Mouse (Mus musculus) fibroblast of lung, adult 2 months (primary cell): ENCODE results near the gene Plgrkt.
"Not testable (repeated sequence)": the region's sequence is repeated elsewhere in the genome, so short reads cannot be mapped to it uniquely, and the experiment has no call there.

ENCODE experiments used
- DNase-seq: peaks from one replicate; pipeline ENCODE4 v3.0.0-alpha.2; 2011; ENCODE audit warnings: low read depth

Gene Plgrkt

DNA sequence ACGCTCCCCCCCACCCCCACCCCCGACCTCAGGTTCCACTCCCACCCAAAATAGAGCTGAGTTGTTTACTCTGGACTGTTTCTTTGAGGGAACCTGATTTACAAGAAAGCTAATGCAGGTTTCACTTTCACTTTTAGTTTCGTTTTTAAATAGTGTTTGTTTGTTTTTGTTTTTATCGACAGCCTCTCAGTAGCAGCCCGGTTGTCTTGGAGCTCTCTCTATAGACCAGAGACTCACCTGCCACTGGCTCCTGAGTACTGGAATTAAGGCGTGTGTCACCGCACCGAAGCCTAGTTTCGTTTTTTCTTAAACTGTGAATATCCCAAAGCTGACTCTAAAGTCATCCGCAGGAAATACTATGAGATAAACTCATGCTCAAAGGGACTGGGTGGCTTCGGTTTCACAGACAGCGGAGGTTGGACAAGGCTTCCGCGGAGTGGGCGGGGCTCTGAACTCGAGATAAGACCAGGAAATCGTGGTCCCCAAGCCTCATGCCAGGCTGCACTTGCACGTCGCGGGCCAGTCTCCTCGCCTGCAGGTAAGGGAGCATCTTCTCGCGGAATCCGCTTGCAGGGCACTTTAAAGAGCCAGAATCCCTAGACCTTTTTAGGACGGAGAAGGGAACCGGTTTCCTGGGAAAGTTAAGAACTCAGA, at the start of gene Plgrkt, which contains the start of gene Cd274:
Gene Plgrkt, minus strand, starts transcription at position 422 of the 654 bp plus-strand sequence.
Gene Cd274, plus strand, starts transcription at position 487 of the 654 bp plus-strand sequence.
- DNase-seq, result no peak

DNA sequence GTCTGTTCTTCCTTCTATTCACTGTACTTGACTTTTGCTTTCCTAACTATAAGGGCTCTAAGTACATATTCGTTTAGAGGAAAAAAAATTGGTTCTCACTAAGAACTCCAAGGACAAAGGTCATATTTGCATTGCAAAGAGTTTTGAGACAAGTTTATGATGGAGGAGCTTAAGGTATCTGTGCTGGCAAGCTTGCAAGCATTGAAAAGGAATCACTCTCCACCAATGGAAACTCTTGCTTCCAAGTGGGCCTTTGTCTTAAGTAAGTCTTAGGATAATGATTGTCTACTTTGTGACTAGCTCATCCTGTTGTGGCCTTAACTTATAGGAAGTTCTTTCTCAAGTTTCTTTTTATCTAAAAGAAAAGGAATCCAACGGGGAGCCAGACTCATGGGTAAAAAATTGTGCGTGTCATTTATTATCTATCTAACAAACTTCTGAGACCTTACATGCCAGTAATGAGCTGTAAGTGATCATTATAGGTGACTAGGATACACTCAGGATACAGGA, 49.3 kb upstream of the Plgrkt start:
- DNase-seq, result no peak

DNA sequence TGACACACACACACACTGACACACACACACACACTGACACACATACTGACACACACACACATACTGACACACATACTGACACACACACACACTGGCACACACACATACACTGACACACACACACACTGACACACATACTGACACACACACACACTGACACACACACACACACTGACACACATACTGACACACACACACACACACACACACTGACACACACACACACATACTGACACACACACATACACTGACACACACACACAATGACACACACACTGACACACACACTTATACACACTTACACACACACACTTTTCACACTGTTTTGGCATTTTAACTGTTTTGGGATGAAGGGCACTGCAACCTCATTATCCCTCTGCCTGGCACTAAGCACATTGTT, 47.7 kb upstream of the Plgrkt start:
- DNase-seq, result not testable (repeated sequence)

DNA sequence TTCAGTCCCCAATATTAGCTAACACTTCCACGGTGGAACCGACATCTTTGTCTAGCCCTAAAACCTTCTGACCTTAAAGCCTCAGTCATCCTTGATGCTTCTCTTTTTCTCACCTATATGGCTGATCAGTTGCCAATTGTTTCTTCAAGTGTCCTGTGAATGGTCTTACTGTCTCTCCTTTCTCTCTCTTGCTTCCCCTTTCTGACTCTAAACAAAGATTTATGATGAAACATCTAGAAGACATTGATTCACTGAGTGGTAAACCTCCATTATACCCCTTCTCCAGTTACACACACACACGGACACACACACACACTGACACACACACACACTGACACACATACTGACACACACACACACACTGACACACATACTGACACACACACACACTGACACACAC, 47.3 kb upstream of the Plgrkt start:
- DNase-seq, result no peak

DNA sequence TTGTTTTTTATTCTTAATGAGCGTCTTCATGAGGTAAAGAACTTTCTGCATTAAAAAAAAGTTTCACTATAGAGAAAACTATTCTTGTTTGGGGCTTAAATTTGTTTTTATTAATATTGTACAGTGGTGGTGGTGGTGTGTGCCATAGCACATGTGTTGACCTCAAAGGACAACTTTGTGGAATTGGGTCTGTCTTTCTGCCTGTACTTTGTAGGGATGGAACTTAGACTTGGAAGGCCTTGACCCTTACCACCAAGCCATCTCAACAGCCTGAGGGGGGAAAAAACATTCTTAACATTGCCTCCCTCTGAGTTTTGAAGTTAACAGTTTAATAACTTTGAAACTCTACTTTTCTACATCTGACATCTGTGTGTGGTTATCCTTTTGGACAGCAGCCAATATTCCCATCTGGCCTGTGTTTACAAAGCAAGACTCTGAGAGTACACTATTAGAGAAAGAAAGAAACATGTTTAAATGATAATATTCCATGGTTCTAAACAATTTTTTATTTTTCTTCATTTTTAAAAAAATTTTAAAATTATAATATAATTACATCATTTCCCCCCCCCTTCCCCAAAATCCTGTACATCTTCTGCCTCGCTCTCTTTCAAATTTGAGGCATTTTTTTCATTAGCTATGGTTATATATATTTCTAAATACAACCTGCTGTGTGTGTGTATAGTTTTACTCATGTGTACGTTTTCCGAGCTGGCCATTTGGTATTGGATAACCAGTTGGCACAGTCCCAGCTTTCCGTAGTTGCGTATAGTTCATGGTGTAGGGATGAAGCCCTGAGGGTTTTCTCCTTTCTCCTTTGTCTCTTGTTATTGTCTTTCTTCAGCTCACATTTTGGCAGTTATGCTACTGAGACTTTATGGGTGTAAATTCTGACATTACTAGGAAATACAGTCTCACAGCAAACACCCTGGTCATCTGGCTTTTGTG, 45.6 kb upstream of the Plgrkt start:
- DNase-seq, result peak; percentile 39

DNA sequence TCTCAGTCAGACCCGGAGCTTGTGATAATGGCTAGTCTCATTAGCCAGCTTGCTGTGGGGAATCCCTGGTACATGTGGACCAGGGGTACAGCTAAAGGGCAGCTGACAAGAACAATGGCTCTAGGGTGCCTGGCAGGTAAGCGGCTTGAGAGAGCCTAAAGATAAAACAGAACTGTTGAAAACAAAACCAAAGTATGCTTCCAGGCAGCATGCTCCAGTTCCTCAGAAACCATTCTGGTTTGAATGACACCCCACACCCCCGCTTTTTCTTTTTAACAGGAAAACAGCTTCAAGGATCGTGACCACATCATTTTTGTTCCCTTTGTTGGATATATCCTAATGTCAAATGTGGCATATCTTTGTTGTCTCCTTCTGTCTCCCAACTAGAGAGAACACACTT, 43.4 kb upstream of the Plgrkt start, which contains the start of gene Pdcd1lg2:
Gene Pdcd1lg2, plus strand, starts transcription at position 301 of the 400 bp plus-strand sequence.
- DNase-seq, result no peak

DNA sequence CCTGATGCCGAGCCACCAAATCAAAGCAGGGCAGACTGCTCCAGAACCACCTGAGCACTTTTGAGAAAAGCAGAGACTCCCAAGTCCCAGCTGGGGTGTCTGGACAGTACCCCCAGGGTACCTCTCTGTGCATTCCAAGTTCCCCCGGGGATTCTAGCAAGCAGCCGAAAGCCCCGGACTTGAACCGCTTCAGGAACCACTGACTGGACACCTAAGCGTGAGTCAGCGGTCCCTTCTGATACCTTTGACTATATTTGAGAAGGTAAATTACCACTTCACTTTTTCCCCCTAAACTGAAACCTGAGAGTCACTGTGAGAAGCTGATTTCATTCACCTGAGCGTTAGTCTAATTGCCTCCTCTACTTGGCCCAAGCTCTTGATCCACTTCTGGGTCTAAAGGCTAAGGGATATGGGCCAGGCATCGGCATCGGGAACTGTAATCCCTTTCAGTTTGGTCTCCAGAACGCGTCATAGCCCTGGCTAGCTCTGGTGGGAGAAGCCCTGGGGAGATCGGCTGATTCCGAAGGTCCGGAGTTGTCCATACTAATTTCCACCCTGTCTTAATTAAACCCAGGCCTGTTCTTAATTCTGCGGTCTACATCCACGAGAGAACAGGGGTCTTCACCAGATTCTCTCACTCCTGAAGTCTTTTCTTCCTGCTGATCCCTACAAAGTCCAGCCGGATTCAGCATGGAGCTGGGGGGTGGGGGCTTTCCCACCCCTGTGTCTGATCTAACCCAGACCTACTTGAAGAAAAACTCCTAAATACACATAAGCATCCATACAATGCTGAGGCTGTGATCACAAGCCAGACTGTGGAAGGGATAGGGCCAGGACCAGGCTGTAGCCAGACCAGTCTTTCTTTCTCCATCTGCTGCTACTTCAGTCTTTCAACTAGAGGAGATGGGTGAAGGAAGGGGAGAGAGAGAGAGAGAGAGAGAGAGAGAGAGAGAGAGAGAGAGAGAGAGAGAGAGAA, 39.1 kb upstream of the Plgrkt start:
- no peak for DNase-seq

DNA sequence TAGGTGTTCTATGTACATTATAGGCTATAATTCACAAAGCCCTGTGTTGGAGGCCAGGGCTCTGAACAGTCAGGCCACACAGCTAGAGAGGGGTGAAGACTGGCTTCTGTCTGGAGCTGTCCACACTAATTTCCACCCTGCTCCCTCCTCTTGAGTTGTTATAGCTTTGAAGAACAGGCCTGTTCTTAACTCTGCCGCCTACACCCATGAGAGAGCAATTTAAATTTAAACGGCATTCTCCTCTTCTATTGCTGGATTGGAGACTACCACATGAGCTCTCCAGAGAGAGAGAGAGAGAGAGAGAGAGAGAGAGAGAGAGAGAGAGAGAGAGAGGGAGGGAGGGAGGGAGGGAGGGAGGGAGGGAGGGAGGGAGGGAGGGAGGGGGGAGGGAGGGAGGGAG, 38.2 kb upstream of the Plgrkt start:
- no peak for DNase-seq

DNA sequence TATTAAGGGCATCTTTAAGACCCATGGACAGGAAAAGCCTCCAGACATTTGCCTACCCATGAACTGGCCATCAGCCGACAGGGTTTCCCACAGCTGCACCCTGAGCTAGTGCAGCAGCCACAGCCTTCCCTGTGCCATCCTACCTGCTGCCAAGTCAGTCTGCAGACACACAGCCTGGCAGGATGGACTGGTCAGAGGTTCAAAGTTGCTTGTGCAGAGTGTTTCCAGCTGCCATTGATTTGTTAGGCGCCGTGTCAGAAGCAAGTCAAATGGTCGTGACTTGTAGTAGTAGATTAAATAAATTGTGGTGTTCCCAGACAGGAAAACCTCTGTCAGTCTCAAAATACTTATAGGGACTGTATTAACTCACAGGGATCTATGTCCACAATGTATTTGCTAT, 36.1 kb upstream of the Plgrkt start:
- DNase-seq, result no peak

DNA sequence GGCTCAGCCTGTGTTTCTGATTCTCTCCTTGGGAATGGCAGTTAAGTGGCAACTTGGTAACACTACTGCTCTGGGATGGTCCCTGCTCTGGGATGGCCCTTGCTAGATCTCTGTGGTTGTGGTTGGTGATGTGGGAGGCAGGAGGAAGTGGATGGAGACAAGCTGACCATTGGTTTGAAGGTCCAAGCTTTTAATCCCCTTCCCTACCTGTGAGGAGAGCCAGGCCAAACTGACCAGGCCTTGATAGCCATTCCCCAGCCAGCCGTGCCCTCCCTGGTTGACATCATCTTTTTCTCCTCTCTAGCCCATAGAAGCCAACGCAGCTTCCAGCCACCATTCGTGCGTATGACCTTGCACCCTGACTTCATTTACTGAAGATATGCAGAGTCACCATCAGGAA, 35.4 kb upstream of the Plgrkt start:
- no peak for DNase-seq

DNA sequence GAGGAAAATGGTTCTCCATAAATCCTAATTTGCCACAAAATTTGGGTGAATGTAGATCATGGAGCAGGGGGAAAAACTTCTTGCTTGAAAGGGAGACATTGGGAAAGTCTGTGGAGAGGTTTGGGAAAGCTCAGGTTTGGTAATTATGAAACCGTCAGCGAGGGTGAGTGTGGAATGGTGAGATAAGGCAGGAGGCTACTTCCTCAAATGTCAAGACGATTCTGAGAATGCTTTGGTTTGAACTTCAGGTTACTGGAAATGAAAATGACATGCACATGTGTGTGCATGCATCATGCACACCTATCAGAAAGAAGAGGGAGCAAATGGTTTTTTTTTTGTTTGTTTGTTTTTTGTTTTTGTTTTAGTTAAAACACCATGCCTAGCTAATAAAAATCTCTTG, 33.3 kb upstream of the Plgrkt start:
- DNase-seq, result no peak

DNA sequence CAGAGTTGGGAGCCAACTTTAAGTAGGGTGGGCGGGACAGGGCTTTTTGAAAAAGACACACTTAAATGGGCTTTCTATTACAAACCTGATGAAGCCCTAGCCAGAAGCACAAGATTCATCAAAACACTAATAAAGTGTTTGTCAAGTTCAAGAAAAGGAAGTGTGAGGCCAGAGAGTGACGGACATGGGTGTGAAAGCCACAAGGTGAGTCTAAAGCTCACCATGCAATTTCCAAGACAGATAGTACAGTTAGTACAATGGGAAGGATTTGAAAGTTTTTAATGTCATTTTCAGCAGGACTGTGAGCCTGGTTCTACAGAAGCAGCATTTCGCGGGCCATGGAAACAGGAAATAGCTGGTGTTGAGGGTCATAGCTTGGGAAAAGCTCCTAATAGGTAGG, 32.6 kb upstream of the Plgrkt start:
- DNase-seq, result no peak

DNA sequence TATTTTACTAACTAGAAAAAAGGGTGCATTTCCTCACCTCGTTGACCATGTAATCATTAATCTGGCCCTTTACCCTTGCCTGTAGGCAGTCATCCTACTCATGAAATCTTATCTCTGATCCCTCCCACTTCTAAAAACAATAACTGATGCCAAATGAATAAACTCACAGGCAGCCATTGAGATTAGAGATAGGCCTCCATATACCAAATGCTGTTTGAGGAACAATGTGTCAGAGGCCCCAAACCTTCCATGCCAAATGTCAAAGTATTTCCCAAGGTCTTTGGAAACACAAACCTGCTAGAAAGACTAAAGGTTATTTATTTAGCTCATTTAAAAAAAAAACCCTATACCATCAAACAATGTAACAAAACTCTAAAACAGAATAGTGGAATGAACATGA, 29.2 kb upstream of the Plgrkt start:
- no peak for DNase-seq

DNA sequence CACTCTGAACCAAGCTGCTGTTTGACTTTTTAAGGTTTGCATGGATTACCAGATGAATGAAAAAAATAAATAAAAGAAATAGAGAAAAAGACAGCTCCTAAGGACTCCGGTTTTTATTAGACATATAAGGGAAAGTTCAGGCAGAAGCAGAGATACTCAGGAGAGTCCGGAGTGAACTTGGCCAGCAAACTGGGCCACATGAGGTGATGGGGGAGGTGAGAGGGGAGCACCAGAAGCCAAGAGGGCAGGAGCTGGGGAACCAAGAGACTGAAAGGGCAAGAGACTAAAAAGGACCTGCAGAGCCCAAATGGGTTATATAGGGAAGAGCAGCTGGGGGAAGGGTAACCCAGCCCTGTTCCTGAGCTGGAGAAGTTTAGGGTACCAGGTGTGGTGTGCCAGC, 27.5 kb upstream of the Plgrkt start:
- no peak for DNase-seq

DNA sequence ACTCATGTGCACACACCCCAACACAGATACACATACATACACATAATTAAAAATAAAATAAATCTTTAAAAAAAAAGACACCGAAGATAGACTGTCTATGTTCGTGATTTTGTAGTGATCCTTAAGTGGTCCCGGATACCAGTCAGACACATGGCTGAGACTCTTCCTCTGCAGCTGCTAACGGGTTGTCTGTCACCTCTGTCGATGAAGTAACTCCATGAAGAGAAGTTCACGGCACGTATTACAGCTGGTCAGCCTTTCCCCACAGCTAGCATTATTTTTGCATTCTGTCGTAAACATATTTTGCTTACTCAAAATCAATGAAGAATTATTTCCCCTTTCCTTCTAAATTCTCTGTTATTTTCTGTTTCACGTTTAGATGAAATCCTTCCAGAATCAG, 26.1 kb upstream of the Plgrkt start:
- no peak for DNase-seq

DNA sequence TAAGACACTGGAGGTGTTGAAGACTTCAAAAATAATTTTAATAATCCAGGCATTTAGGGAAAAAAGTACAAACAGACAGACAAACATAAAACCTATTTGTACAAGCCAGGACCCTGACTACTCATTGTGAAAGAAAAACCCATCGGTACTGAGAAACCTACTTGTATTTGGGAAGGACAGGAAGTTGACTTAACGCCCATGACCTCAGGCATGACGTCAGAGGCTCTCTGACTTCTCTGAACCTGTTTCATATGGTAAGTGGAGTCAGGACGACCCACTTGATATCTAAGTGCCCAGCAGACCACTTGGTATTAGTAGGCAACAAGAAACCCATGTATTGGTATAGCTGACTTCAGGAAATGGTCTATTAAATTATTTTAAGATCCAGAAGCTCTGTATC, 24.1 kb upstream of the Plgrkt start:
- no peak for DNase-seq

DNA sequence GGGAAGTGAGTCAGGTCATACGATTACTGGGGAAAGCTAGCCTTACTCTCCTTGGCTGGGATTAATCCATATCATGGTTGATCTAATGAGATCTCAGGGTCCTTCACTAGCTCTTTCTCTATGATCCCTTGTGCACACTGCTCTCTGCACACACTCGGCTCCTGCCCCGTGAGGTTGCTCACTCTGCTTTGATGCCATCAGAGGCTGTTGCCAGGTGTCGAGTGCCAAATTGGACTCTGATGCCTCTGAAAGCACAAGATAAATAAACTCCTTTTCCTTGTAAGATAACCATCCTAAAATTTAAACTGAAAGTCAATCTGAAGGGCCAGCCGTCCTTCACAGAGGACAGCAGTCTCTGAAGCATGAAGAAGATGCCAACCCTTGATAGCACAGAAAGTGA, 23.3 kb upstream of the Plgrkt start:
- no peak for DNase-seq

DNA sequence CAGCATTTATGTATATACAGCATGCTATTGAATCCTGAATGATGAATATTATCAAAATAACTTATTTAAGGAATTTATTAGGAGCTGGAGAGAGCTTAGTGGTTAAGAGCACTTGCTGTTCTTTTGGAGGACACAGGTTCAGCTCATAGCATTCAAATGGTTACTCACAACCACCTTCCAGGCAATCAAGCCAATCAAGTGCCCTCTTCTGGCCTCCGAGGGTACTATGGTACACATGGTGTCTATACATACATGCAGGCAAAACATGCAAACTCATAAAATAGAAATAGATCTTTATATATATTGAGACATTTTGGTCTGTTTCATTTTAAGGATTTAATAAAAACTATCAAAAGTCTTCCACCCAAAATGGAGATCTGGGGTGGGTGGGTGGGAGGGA, 21.6 kb upstream of the Plgrkt start:
- DNase-seq, result no peak

DNA sequence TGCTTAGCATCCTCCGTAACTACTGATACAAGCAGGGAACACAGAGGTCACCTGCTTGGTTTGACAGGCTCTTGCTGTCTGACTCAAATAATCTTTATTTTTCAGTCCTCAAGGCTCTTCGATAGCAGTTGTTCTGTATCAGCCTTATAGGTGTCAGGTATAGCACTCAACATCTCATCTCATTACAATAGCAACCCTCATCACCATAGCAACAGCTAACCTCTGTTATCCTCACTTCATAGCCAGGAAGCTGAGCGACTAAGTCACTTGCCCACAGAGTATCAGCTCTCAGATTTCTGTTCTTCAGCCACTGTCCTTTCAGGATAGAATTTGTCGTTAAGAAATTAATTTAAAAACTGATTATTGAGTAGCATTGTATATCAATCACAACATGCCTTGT, 18.6 kb upstream of the Plgrkt start:
- no peak for DNase-seq

DNA sequence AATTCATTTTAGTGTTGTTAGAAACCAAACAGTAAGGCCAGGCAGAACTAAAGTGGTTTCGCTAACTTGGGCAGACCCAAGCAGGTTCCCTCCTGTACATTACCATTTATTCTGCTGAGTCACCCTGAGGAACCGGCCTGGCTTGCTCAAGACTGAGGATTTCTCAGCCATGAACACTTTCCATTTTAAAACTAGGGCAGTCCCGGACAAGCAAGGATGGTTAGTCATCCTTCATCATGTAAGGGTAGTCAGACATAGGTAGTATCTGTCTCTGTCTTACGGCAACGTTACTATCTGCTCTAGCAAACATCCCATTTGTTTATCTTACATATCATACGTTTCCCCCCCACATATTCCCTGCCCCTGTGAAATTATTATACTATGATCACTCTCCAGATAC, 17.8 kb upstream of the Plgrkt start:
- DNase-seq, result no peak

DNA sequence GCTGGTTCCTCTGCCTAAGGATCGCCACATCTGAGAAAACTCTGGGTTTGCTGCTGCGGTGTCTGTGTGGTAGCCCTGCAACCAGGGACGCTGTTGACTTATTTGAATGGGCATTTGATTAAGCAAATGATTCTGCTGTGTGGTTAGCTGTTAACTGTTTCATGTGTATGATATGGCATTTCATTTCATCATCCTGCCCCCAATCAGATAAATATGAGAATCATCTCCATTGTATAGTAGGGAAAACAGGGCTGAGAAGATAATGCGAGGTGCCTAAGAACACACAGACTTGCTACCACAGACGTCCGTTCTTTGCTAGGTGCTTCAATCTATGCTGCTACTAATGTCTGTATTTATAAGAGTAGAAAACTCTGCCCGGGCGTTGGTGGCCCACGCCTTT, 17.2 kb upstream of the Plgrkt start:
- no peak for DNase-seq

DNA sequence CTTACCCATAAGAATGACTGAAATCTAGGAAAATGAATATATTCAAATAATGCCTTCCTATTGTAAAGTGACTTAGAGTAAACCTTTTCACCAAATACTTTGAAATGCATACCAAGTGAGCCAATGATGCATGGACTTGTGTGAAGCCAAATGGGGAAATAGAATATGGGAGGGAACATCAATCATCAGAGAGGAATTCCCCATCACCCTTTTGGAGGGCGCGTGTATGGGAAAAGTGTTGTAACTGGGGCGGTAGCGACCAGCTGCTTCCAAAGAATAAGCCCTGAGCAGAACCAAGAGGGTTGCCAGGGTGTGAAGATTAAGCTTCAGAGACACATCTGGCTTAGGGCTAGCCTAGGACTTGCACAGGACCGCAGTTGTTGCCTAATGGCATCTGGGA, 16.2 kb upstream of the Plgrkt start:
- no peak for DNase-seq
